Mouse (Mus musculus): ENCODE data around the gene Pias4.

Gene Pias4

DNA sequence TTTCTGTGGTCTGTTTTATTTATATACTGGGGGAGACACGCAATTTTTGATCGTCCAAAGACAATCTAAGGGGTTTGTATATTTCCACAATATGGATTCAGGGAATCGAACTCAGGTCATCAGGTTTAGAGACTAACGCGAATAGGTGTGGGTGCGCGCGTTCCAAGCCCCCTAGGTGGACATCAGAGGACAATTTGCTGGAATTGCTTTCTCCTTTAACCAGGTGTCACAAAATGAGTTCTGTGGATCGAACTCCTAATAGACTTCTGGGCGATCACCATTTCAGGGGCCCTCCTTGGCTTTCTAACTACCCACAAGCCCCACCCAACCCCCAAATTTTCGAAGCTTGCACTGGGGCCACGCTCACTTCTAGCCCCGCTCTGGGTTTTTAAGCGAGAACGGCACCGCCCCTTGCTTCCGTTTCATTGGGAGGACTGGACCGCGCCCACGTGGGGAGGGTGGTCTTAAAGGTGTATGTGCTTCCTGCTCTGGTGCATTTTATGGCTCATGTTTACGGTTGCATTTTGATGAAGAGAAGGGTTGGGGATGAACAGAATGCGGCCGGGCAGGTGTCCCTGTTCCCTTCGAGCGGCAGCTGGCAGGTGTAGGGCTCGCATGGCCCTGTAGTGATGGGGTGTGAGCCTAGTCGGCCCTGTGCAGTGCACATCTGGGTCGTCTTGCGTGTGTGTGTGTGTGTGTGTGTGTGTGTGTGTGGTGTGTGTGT, 960 bp upstream of the Pias4 start:
- peak; percentile 91 for DNase-seq (ENCODE audit: low spot score)

DNA sequence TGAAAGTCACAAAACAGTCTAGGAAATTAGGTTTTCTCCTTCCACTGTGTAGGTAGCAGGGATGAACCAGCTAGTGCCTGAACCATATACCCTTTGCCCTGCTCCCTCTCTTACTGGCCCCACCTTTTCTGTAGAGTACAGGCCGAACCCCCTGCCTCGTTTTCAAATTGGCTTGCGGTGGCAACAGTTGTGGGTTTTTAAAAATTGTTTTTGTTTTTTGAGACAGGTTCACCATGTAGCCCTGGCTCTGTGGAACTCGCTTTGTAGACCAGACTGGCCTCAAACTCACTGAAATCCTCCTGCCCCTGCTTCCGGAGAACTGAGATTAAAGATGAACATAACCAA, 336 bp upstream of the Pias4 start:
- DNase-seq (ENCODE audit: low spot score): no peak

DNA sequence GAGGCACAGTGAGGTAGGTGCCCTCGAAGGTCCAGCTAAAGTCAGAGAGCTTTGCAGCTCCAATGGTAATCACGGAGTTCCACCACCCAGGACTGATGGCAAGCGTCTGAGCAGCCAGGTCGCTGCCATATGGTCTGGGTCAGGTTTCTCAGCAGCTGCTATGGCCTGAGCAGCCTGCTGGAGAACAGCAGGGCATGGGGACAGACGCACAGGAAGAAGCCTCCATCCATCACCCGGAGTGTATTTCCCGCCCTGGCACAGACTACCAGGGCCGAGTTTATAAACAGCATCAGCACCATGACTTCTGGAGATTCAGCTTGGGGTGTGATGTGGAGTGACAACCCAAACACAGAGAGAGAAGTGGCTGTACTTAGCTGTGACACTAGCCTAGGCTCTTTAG, 2.6 kb downstream of the Pias4 start:
- no peak for DNase-seq (ENCODE audit: low spot score)

DNA sequence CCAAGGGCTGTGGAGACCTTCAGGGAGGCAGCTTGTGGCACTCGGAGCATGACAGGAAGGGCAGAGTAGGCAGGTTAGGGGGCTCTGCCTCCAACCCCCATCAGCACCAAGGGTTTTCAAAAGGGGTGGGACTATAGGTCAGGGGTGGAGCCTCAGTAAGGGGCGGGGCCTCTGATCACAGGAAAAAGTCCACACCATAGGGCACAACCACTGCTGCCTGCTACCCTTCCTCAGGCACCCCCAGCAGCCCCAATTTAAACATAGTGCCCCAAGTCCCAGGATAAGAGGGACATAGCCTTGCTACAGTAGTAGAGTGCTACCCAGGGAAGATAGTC, 5.4 kb downstream of the Pias4 start:
- DNase-seq (ENCODE audit: low spot score): no peak

DNA sequence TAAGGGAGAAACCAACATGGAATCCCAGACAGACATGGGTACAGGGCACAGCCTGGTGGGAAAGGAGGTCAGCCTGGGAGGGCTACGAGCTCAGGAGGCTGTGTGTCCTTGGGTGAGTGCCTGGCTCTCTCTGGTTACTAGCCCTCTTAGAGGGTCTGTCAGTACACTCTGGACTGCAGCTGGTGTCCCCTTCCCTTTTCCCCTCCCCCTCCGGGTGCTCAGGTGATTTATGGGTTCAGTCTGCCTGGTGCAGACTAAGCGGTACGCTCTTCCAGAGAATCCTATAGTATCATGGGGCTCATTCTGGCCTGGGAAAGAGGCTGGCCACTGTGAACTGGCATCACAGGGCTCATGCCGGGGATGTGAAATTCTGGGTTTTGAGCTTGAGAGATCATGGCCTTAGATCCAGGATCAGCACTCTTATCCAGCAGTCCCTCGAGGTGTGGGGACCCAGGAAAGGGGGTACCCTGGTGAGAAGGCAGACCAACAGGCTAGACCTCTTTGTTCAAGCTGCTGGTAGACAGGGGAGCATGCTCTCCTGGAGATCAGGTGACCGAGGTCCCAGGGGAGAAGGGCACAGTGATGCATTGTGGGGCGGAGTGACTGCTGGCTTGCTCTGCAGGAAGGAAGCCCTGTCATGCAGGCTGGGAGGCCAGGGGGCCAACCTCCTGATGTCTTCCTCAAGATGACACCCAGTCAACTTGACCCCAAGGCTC, 6.0 kb downstream of the Pias4 start:
- no peak for DNase-seq (ENCODE audit: low spot score)

DNA sequence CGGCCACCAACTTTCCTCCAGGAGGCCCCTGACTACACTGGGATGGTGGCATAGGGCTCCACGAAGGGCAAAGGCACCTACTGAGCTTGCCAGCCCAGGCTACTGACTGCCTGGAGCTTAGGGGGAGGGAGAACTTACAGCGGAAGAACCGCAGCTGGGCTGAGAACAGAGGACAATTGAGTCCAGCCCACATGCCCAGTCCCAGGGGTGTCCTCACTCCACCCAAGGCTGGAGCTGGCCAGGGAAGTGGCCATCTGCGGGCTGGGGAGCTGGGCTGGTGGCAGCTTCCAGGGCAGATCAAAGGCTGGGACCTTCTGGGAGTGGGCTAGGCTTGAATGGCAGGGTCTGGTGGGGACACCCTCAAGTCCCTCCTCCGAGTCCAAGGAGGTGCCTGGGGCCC, 13.0 kb downstream of the Pias4 start:
- no peak for DNase-seq (ENCODE audit: low spot score)

DNA sequence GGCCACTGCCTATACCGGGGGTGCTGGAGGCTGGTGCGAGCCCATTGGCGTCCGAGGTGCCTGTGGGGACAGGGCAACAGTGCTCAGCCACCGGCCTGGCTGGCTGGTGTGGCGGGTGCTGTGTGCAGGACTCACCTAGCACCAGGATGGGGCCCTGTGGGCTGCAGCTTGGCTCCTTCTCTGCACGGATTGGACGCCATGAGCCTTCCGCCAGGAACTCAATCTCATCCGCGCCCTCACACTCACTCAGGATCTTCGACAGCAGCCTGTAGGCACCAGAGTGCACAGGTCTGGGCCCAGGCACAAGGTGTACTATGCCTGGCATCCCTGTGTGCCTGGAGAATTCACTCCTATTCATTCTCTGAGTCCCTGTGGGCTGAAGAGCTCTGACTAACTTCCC, 13.4 kb downstream of the Pias4 start:
- DNase-seq (ENCODE audit: low spot score): no peak

DNA sequence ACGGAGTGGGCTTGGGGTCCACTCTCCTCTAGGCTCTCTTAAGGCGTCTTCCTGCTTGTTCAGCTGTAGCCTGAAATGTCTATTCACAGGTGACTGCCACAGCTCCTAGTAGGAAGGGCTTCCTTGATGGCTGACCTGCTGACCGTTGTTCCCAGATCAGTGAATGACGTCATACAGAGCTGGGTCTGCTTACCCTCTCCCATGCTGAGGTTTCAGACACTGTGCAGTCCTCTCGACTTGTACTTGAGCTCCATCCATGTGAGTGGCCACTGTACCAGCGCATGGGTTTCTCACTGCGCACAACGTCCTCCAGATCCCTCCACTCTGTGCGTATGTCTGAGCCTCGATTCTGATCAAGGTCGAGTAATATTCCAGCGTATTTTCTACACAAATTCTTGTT, 15.1 kb downstream of the Pias4 start:
- peak; percentile 16 for DNase-seq (ENCODE audit: low spot score)

DNA sequence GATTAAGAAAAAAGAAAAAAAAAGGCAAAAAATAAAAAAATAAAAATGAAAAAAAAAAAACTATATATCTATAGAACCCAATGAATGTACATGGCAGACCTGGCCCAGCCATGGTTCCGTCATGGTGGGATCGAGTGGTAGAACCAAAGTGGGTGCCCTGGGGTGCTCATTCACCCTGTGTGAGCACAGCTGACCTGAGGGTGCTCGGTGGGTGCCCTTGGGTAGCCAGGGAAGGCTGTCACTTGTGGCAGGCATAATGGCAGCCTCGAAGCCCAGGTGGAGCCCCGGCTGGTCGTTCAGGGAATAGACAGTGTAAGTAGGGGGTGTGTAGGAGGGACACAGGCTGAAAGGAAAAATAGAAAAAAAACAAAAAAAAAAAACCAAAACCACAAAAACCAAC, 16.5 kb downstream of the Pias4 start:
- DNase-seq (ENCODE audit: low spot score): no peak

DNA sequence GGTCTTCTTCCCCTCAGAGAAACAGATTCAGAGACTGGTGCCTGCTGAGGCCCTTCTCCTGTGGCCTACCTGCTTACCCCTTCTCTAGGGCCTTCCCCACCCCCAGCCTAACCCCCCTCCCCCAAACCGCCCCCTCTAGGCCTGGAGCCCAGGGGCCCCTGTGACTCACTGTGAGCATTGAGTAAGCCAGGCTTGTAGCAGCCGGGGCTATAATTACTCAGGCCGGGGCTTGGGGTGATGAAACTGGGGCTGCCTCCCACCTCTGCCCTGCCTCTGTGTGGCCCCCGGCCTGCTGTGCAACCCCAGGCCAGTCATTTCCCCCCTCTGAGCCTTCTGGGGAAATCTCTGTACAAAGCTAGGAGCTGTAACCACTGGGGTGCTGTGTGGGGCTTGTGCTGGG, 21.4 kb downstream of the Pias4 start:
- no peak for DNase-seq (ENCODE audit: low spot score)

DNA sequence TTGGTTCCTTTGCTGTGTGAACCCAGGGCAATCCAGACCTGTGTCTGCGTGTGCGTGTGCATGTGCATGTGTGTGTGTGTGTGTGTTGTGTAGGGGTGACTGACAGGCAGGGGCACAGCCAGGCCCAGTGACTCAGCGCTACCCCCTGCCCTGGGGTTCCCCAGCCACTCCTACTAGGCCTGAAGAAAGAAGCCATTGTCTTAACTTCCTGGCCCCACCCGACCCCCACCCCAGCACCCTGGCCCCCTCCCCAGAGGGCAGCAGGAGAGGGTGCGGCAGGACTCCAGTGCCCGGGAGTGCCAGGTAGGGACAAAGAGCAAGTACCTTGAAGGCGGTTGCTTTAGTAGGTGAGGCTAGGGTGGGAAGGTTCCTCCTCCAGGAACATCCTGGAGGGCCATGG, 21.9 kb downstream of the Pias4 start:
- no peak for DNase-seq (ENCODE audit: low spot score)

DNA sequence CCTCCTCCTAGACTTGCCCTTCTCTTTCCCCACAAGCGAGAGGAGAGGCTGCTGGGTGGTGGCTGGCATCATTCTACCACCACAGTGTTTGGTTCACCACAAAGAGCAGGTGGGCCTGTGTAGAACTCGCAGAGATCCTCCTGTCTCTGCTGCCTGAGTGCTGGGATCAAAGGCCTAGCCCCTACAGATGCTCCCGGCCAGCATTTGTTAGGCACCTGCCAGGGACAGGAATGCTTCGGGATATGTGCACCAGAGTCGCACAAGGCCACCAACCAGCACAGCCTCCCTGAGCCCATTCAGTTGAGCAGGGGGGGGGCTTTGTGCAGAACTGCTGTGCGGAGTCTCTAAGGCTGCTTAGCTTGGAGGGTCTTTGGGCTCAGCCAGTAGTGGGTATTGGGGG, 22.4 kb downstream of the Pias4 start:
- DNase-seq (ENCODE audit: low spot score): no peak

DNA sequence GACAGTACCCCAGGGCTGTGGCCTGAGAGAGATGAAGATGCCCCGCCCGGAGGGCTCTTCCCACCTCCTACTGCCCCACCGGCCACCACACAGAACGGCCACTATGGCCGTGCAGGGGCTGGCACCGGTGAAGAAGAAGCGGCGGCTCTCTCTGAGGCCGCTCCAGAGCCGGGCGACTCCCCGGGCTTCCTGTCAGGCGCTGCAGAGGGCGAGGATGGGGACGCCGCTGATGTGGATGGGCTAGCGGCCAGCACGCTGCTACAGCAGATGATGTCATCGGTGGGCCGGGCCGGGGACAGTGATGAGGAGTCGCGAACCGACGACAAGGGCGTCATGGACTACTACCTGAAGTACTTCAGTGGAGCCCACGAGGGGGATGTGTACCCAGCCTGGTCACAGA, 23.1 kb downstream of the Pias4 start:
- DNase-seq (ENCODE audit: low spot score): no peak

DNA sequence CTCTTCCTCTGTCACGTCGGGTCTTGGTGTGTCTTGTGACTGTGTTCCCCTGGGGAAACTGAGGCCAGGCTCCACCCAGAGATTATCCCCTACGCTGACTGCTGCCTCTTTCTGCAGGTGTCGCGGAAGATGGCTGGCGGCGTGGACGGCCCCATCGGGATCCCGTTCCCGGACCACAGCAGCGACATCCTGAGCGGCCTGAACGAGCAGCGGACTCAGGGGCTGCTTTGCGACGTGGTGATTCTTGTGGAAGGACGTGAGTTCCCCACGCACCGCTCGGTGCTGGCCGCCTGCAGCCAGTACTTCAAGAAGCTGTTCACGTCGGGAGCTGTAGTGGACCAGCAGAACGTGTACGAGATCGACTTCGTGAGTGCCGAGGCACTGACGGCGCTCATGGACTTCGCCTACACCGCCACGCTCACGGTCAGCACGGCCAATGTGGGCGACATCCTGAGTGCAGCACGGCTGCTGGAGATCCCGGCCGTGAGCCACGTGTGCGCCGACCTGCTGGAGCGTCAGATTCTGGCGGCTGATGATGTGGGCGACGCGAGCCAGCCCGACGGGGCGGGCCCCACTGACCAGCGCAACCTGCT, 23.8 kb downstream of the Pias4 start:
- no peak for DNase-seq (ENCODE audit: low spot score)

DNA sequence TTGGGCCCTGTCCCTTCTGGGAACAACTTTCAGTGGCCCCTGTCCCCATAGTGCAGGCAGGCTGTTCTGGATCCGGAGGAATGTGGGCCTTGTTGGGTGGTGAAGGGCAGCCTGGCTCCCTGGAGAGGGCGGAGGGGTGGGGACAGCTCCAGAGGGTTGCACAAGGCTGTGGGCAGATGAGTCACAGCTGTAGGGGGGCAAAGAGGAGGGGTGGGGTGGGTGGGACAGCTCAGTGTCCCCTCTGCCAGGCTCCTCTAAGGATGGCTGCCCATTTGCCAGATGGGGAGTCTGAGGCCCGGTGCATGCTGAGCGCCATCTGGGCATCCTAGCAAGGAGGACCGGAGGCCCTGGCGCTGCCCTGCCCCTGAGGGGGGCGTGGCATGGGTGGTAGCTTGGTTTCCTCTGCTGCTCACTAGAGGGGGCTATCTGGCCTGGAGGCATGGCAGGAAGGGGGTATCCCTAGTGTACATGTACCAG, 24.5 kb downstream of the Pias4 start:
- no peak for DNase-seq (ENCODE audit: low spot score)

DNA sequence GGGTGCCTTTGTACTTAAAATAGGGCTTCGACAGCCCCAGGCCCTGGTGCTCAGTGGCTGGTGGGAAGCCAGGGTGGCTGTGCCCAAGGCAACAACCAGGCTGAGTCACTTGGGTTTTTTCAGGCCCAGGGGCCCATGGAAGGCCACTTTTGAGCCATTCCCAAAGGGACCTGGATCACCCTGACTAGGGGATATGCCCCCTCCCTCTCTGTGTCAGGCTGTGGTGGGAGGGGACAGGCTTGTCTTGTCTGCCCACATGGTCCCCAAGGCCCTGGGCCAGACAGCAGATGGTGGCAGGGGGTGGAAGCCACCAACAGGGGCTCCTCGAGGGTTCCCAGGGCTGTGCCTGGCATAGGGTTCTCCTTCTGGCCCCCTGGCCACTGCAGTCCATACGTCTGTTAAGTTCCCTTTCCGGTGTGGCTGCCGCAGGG, 25.2 kb downstream of the Pias4 start:
- no peak for DNase-seq (ENCODE audit: low spot score)

DNA sequence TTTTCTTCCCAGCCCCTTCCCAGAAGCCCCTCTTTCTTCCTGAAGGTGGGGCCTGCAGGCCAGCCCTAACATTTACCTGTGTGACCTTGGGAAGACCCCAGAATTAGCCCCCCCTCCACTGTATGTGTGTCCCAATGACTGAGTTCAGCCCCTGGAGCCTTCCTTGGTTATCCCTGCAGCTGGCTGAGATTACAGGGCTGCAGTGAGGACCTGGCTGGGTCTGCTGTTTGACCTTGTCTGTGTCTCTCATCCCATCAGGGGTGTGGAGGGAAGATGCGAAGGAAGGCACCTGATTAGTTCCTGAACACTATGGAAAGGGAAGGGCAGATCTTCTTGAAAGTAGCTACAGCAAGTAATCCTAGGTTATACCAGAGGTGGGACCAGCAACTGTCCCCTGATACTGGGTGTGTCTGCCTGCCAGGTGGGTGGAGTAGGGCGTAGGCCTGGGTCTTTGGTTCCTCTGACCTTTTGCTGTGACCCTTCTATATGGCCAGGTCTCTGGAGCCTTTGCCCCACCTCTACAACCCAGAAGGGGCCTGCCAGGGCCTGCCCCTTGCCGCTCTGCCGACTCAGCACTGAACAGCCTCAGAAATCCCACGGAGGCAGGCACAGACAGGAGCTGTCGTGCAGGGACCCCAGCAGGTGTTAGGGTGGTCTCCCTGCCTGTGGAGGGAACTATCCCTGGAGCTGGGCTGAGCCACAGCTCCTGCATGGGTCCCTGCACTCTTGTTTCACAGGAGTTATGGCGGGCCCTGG, 26.1 kb downstream of the Pias4 start:
- DNase-seq (ENCODE audit: low spot score): no peak

DNA sequence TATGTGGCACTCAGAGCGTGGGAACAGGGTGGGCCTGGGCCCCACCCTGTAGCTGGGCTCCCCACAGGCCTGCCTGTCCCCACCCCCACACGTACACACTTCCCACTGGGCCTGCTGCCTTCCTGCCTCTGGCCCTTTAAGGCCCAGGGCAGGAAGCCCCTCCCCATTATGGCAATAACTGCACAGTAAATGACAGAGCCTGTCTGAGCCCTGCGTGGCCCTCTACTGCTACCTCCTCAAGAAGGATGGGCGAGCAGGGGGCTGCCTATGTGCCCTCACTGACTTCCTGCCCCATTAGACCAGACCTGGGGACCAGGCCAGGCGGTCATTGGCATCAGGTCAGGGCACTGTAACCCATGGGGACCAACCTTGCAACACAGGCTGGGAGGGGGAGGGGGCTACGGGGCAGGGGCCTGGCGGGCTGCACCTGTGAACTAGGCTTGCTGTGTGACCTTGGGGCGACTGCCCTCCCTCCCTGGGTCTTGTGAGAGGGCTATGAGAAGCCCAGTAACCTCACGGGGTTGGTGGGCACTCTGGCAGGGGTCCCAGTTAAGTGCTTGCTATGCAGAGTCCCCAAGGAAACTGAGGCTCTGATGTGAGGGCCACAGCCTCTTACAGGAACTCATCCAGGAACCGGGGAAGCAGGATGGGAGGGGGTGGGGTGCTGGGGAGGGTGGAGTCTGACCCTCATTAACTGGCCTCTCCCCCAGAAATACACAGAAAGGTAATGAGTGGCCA, 26.8 kb downstream of the Pias4 start:
- DNase-seq (ENCODE audit: low spot score): no peak

DNA sequence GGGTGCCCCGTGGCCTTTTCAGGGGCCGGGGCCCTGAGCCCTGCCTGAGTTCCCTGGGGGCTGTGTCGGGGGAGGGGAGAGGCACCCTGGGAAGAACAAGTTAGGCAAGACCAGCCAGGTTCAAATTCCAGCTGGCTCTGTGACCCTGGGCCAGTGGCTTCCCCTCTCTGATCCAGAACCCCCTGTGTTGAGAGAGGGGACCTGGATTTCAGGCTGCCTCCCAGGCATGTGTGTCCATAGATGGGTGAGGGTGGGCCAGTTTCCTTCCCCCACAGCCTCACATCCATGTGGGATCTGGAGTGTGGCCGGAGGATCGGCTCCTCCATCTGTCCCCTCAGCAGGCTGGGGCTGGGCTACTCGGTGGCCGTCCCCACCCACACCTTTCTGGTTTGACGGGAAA, 27.7 kb downstream of the Pias4 start:
- no peak for DNase-seq (ENCODE audit: low spot score)

DNA sequence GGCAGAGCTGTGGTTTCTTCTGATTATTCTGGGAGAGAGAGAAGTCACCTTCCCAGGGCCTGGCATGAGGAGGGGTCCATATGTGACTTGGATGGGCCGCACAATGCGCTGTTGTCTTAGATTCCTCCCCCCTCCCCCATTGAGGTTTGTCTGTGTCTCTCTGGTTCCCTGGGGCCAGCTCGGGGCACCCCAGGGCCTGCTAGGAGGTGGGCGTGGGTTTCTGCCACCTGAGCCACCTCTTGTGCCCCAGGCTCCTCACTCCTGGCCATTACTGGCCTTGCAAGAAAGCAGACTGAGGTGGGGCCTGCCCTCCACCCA, 28.2 kb downstream of the Pias4 start:
- no peak for DNase-seq (ENCODE audit: low spot score)

DNA sequence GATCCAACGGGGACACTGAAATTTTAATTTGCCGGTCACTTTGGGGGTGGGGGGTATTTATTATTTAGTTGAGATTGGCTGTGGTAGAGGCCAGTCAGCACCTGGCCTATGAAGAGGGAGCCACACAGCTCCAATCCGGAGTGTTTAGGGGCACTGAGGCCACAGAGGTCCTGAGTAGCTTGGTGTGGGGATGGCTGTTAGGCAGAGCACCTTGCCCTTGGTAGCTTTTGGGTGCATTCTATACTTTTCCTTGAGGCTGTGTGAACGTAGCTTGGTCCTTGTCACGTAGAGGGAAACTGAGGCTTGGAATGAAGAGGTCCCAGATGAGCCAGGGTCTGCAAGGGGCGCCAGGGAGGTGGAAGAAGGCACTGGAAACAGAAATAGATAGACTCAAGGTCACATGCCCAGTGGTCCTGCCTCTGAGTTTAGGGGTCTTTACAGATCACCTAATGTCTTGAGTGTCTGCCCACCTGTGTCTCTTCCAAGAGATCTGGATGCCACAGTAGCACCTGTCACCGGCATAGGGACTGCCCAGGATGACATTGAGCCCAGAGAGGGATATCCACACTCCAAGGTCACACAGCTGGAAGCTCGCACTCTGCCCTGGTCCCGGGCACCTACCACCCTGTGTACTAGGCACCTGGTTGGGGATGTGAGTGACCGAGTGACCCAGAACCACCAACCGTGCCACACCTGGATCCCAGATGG, 28.7 kb downstream of the Pias4 start:
- DNase-seq (ENCODE audit: low spot score): no peak
